Mouse (Mus musculus): ENCODE measurements around the gene Gm49337. TPM values are rescaled to one million over a fixed set of nuclear protein-coding genes. Genes with fewer than 3 reads are reported as not detected.
"Not testable (repeated sequence)": the region's sequence is repeated elsewhere in the genome, so short reads cannot be mapped to it uniquely, and the experiment has no call there.

Gm49337 gene
- polyA plus RNA-seq, 2 experiments: not detected

DNA sequence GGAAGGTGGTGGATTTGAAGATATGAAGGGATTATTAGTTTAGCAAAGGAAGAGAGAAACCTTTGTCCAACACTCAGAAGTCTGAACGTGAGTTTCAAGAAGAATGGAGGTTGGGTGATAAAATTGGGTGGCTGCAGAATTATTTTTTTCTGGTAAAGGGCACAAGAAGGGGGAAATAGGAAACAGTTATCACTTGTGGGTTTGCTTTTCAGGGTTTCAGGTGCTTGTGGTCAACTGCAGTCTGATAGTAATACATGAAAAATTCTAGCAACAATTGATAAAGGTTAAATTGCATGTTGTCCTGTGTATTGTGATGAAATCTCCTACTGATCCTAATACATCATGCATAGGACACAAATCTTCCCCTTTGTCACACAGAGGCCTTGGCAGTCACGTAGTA lies 71.1 kb downstream of the Gm49337 start:
- TF ChIP-seq POLR2A (IDR thresholded peaks at IDR 0.05; ENCODE audit: borderline replicate concordance, extremely low read depth, insufficient read depth, insufficient read length): no peak
- Histone ChIP-seq H3K4me3 (replicated peaks; ENCODE audit: low read length) (no peak overlapping the region), H3K9ac (ENCODE audit: low read depth, low read length, severe bottlenecking) (no peak overlapping the region), H3K27ac (replicated peaks; ENCODE audit: low read depth, low read length) (no peak overlapping the region), H3K4me2 (replicated peaks; ENCODE audit: low read depth, low read length, severe bottlenecking) (no peak overlapping the region), H3K4me1 (ENCODE audit: control insufficient read depth, insufficient read depth, low read length) (no peaks in the 10 kb centered on the region), H3K36me3 (ENCODE audit: control insufficient read depth, insufficient read depth, low read length) (no peaks in the 10 kb centered on the region), H3K9me3 (ENCODE audit: control insufficient read depth, low read length) (no peaks in the 10 kb centered on the region), H3K27me3 (ENCODE audit: control insufficient read depth, insufficient read depth, low read length) (no peaks in the 10 kb centered on the region)
- 77% methylated on average over 2 of the region's 2 CpGs for WGBS
- ATAC-seq (ENCODE audit: low FRiP score, low read depth): no peak
- DNase-seq (ENCODE audit: low spot score): no peak

DNA sequence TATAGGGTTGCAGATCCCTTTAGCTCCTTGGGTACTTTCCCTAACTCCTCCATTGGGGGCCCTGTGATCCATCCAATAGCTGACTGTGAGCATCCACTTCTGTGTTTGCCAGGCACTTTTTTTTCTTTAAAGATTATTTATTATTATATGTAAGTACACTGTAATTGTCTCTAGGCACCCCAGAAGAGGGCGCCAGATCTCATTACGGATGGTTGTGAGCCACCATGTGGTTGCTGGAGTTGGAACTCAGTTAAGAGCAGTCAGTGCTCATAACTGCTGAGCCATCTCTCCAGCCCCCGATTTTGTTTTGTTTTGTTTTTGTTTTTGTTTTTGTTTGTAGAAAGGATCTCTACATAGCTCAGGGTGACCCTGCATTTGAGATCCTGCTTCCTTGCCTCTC lies 72.7 kb downstream of the Gm49337 start:
- H3K27me3 ChIP-seq (ENCODE audit: control insufficient read depth, insufficient read depth, low read length); H3K27ac ChIP-seq (replicated peaks; ENCODE audit: low read depth, low read length); ATAC-seq (ENCODE audit: low FRiP score, low read depth); H3K9me3 ChIP-seq (ENCODE audit: control insufficient read depth, low read length); H3K4me2 ChIP-seq (replicated peaks; ENCODE audit: low read depth, low read length, severe bottlenecking); H3K4me1 ChIP-seq (ENCODE audit: control insufficient read depth, insufficient read depth, low read length); DNase-seq (ENCODE audit: low spot score); H3K4me3 ChIP-seq (replicated peaks; ENCODE audit: low read length); H3K36me3 ChIP-seq (ENCODE audit: control insufficient read depth, insufficient read depth, low read length); H3K9ac ChIP-seq (ENCODE audit: low read depth, low read length, severe bottlenecking): not testable (repeated sequence)
- 52% methylated on average over 3 of the region's 3 CpGs for WGBS

DNA sequence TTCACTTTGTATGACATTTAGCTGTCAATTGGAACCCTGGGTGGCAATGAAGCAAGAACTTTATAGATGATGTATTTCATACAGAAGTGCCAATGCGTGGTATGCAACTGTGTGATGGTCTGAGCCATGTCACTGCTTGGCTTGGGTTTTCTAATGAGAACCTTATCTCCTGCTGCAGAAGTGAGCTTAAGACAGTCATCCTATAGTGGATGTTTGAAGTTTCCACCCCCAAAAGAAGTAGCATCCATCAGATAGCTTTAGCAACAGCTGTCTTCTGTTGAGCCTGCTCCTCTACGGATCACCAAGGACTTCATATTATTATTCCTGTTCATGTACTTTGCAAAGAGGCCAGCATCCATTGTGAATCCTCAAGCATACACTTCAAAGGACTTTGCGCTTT lies 76.8 kb downstream of the Gm49337 start:
- no peaks in the 10 kb centered on the region for H3K4me1 ChIP-seq (ENCODE audit: control insufficient read depth, insufficient read depth, low read length)
- no peak overlapping the region for H3K27ac ChIP-seq (replicated peaks; ENCODE audit: low read depth, low read length)
- no peak overlapping the region for H3K9ac ChIP-seq (ENCODE audit: low read depth, low read length, severe bottlenecking)
- H3K4me3 ChIP-seq (replicated peaks; ENCODE audit: low read length): no peak overlapping the region
- 87% methylated on average over 3 of the region's 3 CpGs for WGBS
- H3K36me3 ChIP-seq (ENCODE audit: control insufficient read depth, insufficient read depth, low read length): no peaks in the 10 kb centered on the region
- no peak for ATAC-seq (ENCODE audit: low FRiP score, low read depth)
- no peak for DNase-seq (ENCODE audit: low spot score)
- TF ChIP-seq POLR2A (IDR thresholded peaks at IDR 0.05; ENCODE audit: borderline replicate concordance, extremely low read depth, insufficient read depth, insufficient read length): no peak
- no peak overlapping the region for H3K4me2 ChIP-seq (replicated peaks; ENCODE audit: low read depth, low read length, severe bottlenecking)
- H3K9me3 ChIP-seq (ENCODE audit: control insufficient read depth, low read length): no peaks in the 10 kb centered on the region
- H3K27me3 ChIP-seq (ENCODE audit: control insufficient read depth, insufficient read depth, low read length): no peaks in the 10 kb centered on the region

DNA sequence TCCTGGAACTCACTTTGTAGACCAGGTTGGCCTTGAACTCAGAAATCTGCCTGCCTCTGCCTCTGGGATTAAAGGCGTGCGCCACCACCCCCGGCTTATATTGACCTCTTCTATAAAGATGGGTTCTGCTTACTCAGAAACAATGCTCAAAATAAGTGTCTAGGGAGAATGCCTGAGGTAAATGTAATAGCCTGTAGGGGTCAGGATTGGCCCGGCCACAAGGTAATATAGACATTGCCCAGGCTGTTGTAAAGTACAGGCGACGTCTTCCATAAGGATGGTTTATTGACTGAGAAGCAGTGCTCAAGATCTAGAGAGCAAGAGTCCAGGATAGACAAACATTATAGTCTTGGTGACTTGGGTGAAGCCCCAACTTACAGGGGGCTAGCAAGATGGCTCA lies 95.0 kb downstream of the Gm49337 start:
- Histone ChIP-seq H3K4me2 (replicated peaks; ENCODE audit: low read depth, low read length, severe bottlenecking) (no peak overlapping the region), H3K36me3 (ENCODE audit: control insufficient read depth, insufficient read depth, low read length) (peaks cover 43% of the 10 kb centered on the region), H3K27me3 (ENCODE audit: control insufficient read depth, insufficient read depth, low read length) (no peaks in the 10 kb centered on the region), H3K4me3 (replicated peaks; ENCODE audit: low read length) (no peak overlapping the region), H3K4me1 (ENCODE audit: control insufficient read depth, insufficient read depth, low read length) (no peaks in the 10 kb centered on the region), H3K9me3 (ENCODE audit: control insufficient read depth, low read length) (no peaks in the 10 kb centered on the region), H3K9ac (ENCODE audit: low read depth, low read length, severe bottlenecking) (no peak overlapping the region), H3K27ac (replicated peaks; ENCODE audit: low read depth, low read length) (no peak overlapping the region)
- TF ChIP-seq POLR2A (IDR thresholded peaks at IDR 0.05; ENCODE audit: borderline replicate concordance, extremely low read depth, insufficient read depth, insufficient read length): no peak
- ATAC-seq (ENCODE audit: low FRiP score, low read depth) (no peak), DNase-seq (ENCODE audit: low spot score) (no peak)
- WGBS: 93% methylated on average over 6 of the region's 6 CpGs

DNA sequence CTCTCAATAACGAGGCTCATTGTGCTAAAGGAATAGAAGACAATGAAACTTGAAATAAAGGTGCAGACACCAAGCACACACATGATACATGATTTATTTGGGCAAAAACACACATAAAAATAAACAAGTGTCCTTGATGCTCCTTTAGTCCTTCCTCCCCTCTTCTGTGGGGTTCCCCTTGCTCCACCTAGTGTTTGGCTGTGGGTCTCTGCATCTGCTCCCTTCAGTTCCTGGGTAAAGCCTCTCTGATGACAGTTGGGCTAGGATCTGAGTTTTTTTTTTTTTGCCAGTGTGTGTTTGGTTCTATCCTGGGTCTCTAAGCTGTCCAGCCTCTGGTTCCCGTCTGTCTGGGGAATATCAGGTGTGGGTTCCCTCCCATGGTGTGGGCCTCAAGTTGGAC lies 109.0 kb downstream of the Gm49337 start:
- no peak for DNase-seq (ENCODE audit: low spot score)
- peaks cover 22% of the 10 kb centered on the region for H3K36me3 ChIP-seq (ENCODE audit: control insufficient read depth, insufficient read depth, low read length)
- WGBS: 73% methylated on average over 2 of the region's 2 CpGs

DNA sequence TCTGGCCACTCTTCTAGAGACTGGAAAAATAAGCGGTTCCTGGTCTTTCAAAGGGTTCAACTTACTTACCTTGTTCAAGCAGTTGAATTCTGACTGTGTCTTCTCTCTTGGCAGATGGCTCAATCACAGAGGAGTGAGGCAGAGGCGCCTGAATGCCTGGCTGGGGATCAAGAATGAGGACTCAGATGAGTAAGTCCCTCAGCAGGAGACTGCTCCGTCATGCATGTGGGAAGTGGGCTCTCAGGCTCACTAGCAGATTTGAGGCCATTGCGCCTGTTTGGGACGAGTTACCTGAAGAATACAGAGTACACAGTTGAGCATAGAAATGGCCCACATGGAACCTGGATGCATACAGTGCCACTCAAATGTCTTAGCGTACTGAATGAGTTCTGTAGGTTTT lies 118.4 kb downstream of the Gm49337 start:
- Histone ChIP-seq H3K9ac (ENCODE audit: low read depth, low read length, severe bottlenecking) (no peak overlapping the region), H3K27me3 (ENCODE audit: control insufficient read depth, insufficient read depth, low read length) (no peaks in the 10 kb centered on the region), H3K4me2 (replicated peaks; ENCODE audit: low read depth, low read length, severe bottlenecking) (no peak overlapping the region), H3K9me3 (ENCODE audit: control insufficient read depth, low read length) (no peaks in the 10 kb centered on the region), H3K27ac (replicated peaks; ENCODE audit: low read depth, low read length) (no peak overlapping the region), H3K4me3 (replicated peaks; ENCODE audit: low read length) (no peak overlapping the region), H3K4me1 (ENCODE audit: control insufficient read depth, insufficient read depth, low read length) (no peaks in the 10 kb centered on the region), H3K36me3 (ENCODE audit: control insufficient read depth, insufficient read depth, low read length) (peaks cover 53% of the 10 kb centered on the region)
- no peak for DNase-seq (ENCODE audit: low spot score)
- 95% methylated on average over 6 of the region's 6 CpGs for WGBS
- ATAC-seq (ENCODE audit: low FRiP score, low read depth): no peak
- no peak for TF ChIP-seq POLR2A (IDR thresholded peaks at IDR 0.05; ENCODE audit: borderline replicate concordance, extremely low read depth, insufficient read depth, insufficient read length)

More for the DNA sequence above, 109.0 kb downstream of the Gm49337 start:
- no peak for ATAC-seq (ENCODE audit: low FRiP score, low read depth)
- no peak overlapping the region for H3K4me3 ChIP-seq (replicated peaks; ENCODE audit: low read length)
- H3K4me2 ChIP-seq (replicated peaks; ENCODE audit: low read depth, low read length, severe bottlenecking): no peak overlapping the region
- H3K27ac ChIP-seq (replicated peaks; ENCODE audit: low read depth, low read length): no peak overlapping the region
- H3K4me1 ChIP-seq (ENCODE audit: control insufficient read depth, insufficient read depth, low read length): no peaks in the 10 kb centered on the region
- TF ChIP-seq POLR2A (IDR thresholded peaks at IDR 0.05; ENCODE audit: borderline replicate concordance, extremely low read depth, insufficient read depth, insufficient read length): no peak
- no peak overlapping the region for H3K9ac ChIP-seq (ENCODE audit: low read depth, low read length, severe bottlenecking)
- H3K27me3 ChIP-seq (ENCODE audit: control insufficient read depth, insufficient read depth, low read length): no peaks in the 10 kb centered on the region
- H3K9me3 ChIP-seq (ENCODE audit: control insufficient read depth, low read length): no peaks in the 10 kb centered on the region
